Mouse (Mus musculus): ENCODE measurements around the gene Slc32a1.

Gene Slc32a1

GRCm38 (mm10) chr2:158659346-158659745 lies 48.8 kb downstream of the Slc32a1 start:
- no peak for DNase-seq (ENCODE audit: low spot score in 2 of 2)

GRCm38 (mm10) chr2:158665098-158665497 lies 54.5 kb downstream of the Slc32a1 start, which contains the start of gene Ppp1r16b:
Ppp1r16b (plus strand) TSS chr2:158665398.
- DNase-seq (ENCODE audit: low spot score in 2 of 2), result no peak

Data from right cerebral cortex, postnatal 10 days (tissue).